Mouse (Mus musculus) ES-E14 (cell line): ENCODE measurements around the gene Rplp2. TPM values are rescaled to one million over a fixed set of nuclear protein-coding genes. Genes with fewer than 3 reads are reported as not detected.

ENCODE experiments used
- DNase-seq: peaks from one replicate; pipeline ENCODE4 v3.0.0-alpha.2; 2013; ENCODE audit warnings: low read depth, low spot score
- H3K27ac ChIP-seq: 2 replicates; pipeline ENCODE4 v1.5.1; 2012; ENCODE audit warnings: low read depth, mild to moderate bottlenecking, low read length, moderate library complexity, mixed read lengths; ENCODE audit not compliant: poor library complexity, insufficient read depth, severe bottlenecking
- H3K36me3 ChIP-seq: 2 replicates; pipeline ENCODE4 v1.6.1; 2012; ENCODE audit warnings: mild to moderate bottlenecking, low read length, moderate library complexity, mixed read lengths; ENCODE audit not compliant: control insufficient read depth, poor library complexity, insufficient read depth, severe bottlenecking
- H3K4me1 ChIP-seq, 2 experiments: fragments of 150-350 bp in 1 of 2; sonication (generic) in 1 of 2; 2 replicates each; pipeline ENCODE4 v1.6.1; 2012; ENCODE audit warnings: low read length in 2 of 2, mild to moderate bottlenecking in 1 of 2, mixed read lengths in 1 of 2; ENCODE audit not compliant: control insufficient read depth in 2 of 2, insufficient read depth in 2 of 2, poor library complexity in 1 of 2
- H3K4me3 ChIP-seq, 2 experiments: fragments of 150-350 bp in 1 of 2; sonication (generic) in 1 of 2; 2 replicates each; pipeline ENCODE4 v1.5.1; 2012; ENCODE audit warnings: low read length in 2 of 2, low read depth in 1 of 2, mild to moderate bottlenecking in 1 of 2, mixed read lengths in 1 of 2; ENCODE audit not compliant: insufficient read depth in 1 of 2, poor library complexity in 1 of 2, severe bottlenecking in 1 of 2
- H3K9ac ChIP-seq: 2 replicates; pipeline ENCODE4 v1.6.1; 2012; ENCODE audit warnings: low read depth, mild to moderate bottlenecking, low read length, mixed read lengths; ENCODE audit not compliant: poor library complexity, insufficient read depth, severe bottlenecking
- H3K9me3 ChIP-seq: fragments of 150-350 bp; sonication (generic); 2 replicates; pipeline ENCODE4 v1.6.1; 2012; ENCODE audit warnings: low read depth, mild to moderate bottlenecking, low read length; ENCODE audit not compliant: control insufficient read depth, insufficient read depth
- CHD2 ChIP-seq: IDR thresholded peaks from 2 replicates; pipeline ENCODE4 v1.6.1; 2014; ENCODE audit warnings: mild to moderate bottlenecking, low read depth, low read length, inconsistent platforms
- HCFC1 ChIP-seq: IDR thresholded peaks from 2 replicates; pipeline ENCODE4 v1.6.1; 2012; ENCODE audit warnings: low read length, inconsistent platforms, borderline replicate concordance; ENCODE audit not compliant: insufficient read depth
- MAFK ChIP-seq: IDR thresholded peaks from 2 replicates; pipeline ENCODE4 v1.6.1; 2014; ENCODE audit warnings: mild to moderate bottlenecking, low read depth, low read length, inconsistent platforms; ENCODE audit not compliant: insufficient read depth
- ZC3H11A ChIP-seq: IDR thresholded peaks from 2 replicates; pipeline ENCODE4 v1.6.1; 2012; ENCODE audit warnings: low read depth, mild to moderate bottlenecking, inconsistent platforms, low read length, borderline replicate concordance
- ZNF384 ChIP-seq: IDR thresholded peaks from 2 replicates; pipeline ENCODE4 v1.6.1; 2012; ENCODE audit warnings: low read depth, low read length, inconsistent platforms
- in situ Hi-C, 2 experiments: fragments of 600-800 bp; cut with MboI; formaldehyde crosslinking; loops; one replicate each; pipeline ENCODE4 v1.15.1; 2025; ENCODE audit warnings: low sequenced_read_pairs in 2 of 2, inconsistent platforms in 1 of 2; ENCODE audit not compliant: unreplicated experiment in 2 of 2
- total RNA-seq: library from RNA; depleted of rRNA; stranded (reverse); fragments of 300-350 nt; gene quantifications from 2 replicates; pipeline ENCODE4 v1.2.3, GENCODE M21; 2012

Rplp2 gene
- total RNA-seq, 1 experiment, result 3,085 TPM

DNA sequence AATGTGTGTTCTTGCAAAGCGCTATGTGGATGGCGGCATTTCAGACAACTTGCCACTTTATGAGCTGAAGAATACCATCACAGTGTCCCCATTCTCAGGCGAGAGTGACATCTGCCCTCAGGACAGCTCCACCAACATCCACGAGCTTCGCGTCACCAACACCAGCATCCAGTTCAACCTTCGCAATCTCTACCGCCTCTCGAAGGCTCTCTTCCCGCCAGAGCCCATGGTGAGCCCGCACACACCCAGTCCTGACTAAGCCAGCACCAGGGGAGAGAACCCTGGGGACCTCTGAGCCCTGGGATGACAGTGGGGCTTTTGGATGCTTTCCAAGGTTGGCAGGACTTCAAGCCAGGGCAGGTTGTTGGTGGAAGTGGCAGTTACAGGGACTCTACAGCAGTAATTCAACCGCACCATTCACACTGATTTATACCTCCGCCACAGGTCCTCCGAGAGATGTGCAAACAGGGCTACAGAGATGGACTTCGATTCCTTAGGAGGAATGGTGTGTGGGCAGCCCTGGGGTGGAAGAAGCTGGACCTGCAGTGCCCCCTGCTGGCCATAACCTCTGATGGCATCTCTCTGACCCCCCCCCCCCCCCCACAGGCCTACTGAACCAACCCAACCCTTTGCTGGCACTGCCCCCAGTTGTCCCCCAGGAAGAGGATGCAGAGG is 11.0 kb downstream of the Rplp2 start:
- no peak overlapping the region for H3K4me3 ChIP-seq
- H3K4me1 ChIP-seq, result peaks cover 2 to 31% of the 10 kb centered on the region in 2 experiments; a peak in 3 of 4 replicates
- no peak for DNase-seq
- H3K9me3 ChIP-seq, result no peaks in the 10 kb centered on the region
- no peak overlapping the region for H3K9ac ChIP-seq
- H3K27ac ChIP-seq, result no peak overlapping the region
- no peak for TF ChIP-seq MAFK
- no peak for TF ChIP-seq CHD2
- TF ChIP-seq ZNF384, result no peak
- in situ Hi-C loops, result no loop called here
- no peaks in the 10 kb centered on the region for H3K36me3 ChIP-seq

DNA sequence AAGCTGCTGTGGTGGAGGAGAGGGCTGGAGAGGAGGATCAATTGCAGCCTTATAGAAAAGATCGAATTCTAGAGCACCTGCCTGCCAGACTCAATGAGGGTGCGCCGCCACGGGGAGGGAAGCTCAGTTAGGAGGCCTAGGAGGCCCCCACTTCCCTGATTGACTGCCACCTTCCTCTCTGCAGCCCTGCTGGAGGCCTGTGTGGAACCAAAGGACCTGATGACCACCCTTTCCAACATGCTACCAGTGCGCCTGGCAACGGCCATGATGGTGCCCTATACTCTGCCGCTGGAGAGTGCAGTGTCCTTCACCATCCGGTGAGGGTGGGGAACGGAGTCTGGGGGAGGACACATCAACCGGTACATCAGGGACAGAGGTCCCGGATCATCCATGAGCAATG is 11.5 kb downstream of the Rplp2 start:
- H3K36me3 ChIP-seq, result no peaks in the 10 kb centered on the region
- peaks cover 2 to 31% of the 10 kb centered on the region in 2 experiments; a peak in 3 of 4 replicates for H3K4me1 ChIP-seq
- no peak for DNase-seq
- in situ Hi-C loops, result no loop called here
- H3K9ac ChIP-seq, result no peak overlapping the region
- no peaks in the 10 kb centered on the region for H3K9me3 ChIP-seq
- TF ChIP-seq HCFC1 (no peak), CHD2 (no peak)
- no peak overlapping the region for H3K27ac ChIP-seq
- no peak overlapping the region for H3K4me3 ChIP-seq

DNA sequence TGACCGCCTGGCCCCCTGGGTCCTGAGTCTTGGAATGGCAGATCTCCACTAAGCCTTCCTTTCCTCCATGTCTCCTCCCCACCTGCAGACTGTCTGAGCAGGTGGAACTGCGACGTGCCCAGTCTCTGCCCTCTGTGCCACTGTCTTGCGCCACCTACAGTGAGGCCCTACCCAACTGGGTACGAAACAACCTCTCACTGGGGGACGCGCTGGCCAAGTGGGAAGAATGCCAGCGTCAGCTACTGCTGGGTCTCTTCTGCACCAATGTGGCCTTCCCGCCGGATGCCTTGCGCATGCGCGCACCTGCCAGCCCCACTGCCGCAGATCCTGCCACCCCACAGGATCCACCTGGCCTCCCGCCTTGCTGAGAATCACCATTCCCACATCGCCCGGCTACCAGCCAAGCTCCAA is 12.1 kb downstream of the Rplp2 start:
- in situ Hi-C loops, result no loop called here
- peaks cover 2 to 34% of the 10 kb centered on the region in 2 experiments; a peak in 3 of 4 replicates for H3K4me1 ChIP-seq

DNA sequence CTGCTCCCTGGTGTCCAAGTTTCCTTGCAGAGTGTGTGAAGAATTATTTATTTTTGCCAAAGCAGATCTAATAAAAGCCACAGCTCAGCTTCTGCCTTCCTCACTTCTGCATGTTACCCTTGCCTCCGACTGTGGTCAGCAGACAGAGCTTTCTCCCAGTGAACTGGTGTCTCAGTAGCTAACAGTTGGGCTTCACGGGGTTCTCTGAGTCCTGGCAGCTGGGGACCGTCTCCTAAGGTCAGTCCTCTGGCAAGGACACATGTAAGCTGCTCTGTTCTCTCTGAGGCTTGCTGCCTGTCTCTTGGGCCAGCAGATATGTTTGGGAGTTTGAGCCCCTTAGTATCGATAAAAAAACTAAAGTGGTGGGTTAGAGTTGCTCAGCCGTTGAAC is 12.8 kb downstream of the Rplp2 start:
- Histone ChIP-seq H3K4me1 (peaks cover 2 to 36% of the 10 kb centered on the region in 2 experiments; a peak in 3 of 4 replicates), H3K36me3 (no peaks in the 10 kb centered on the region), H3K9me3 (no peaks in the 10 kb centered on the region), H3K9ac (no peak overlapping the region), H3K27ac (no peak overlapping the region), H3K4me3 (no peak overlapping the region; a peak in 1 of 4 replicates)
- TF ChIP-seq ZNF384, result no peak
- TF ChIP-seq MAFK, result no peak
- TF ChIP-seq ZC3H11A, result no peak
- TF ChIP-seq CHD2, result no peak
- no peak for TF ChIP-seq HCFC1
- no peak for DNase-seq
- in situ Hi-C loops, result no loop called here

More for the DNA sequence above, 12.1 kb downstream of the Rplp2 start:
- H3K9me3 ChIP-seq, result no peaks in the 10 kb centered on the region
- H3K27ac ChIP-seq, result no peak overlapping the region
- TF ChIP-seq MAFK, result no peak
- no peak for TF ChIP-seq ZNF384
- TF ChIP-seq ZC3H11A, result no peak
- no peak for TF ChIP-seq CHD2
- no peak for TF ChIP-seq HCFC1
- DNase-seq, result no peak
- H3K9ac ChIP-seq, result peak overlapping the region; percentile 56; the same call in 1 of the 2 replicates
- H3K4me3 ChIP-seq, result peak overlapping the region; percentile 47 to 66
- no peaks in the 10 kb centered on the region for H3K36me3 ChIP-seq

DNA sequence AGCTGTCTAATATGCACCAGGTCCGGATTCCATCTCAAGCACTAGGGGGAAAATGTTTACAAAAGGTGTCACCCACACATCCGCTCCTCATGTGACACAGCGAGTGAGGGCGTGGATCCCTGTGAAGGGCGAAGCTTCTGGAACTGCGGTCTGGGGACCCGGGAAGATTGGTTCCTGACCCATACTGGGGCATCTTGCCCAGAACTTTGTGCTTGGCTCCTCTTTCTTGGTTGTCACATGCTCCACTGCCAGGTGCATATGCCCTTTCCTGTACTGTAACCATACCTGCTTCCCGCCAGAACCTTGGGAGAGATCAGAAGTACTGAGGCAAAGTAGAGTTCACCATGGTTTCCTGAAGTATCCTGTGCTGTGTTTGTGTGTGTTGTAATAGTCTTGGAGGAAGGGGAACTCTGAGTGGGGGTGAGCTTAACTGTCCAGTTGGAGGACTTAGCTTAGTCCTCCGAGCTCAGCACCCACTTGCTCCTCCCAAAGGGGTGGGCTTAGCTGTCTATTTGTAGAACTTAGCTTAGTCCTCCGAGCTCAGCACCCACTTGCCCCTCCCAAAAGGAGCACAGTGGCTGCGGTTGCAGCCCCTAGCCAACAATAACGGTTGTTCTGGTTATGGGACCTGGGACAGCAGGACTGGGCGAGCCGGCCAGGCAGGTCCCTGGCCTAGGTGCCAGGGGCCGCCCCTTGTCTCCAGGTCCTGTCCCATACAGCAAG is 13.4 kb downstream of the Rplp2 start, which contains the start of gene Cracr2b:
Cracr2b (plus strand) TSS at position 704 of the 723 bp plus-strand sequence.
- H3K4me3 ChIP-seq, result peak within 1 kb of the TSS; percentile 63 to 65
- H3K9ac ChIP-seq, result peak within 1 kb of the TSS; percentile 67
- peaks cover 2 to 38% of the 10 kb centered on the region in 2 experiments; a peak in 3 of 4 replicates for H3K4me1 ChIP-seq
- DNase-seq, result no peak
- no peak for TF ChIP-seq HCFC1
- no peak for TF ChIP-seq ZNF384
- no peak for TF ChIP-seq CHD2
- TF ChIP-seq MAFK, result no peak
- no peak for TF ChIP-seq ZC3H11A
- in situ Hi-C loops, result no loop called here
- H3K27ac ChIP-seq, result no peak within 1 kb of the TSS
- H3K9me3 ChIP-seq, result no peaks in the 10 kb centered on the region
- no peaks in the 10 kb centered on the region for H3K36me3 ChIP-seq
